Mouse (Mus musculus) activated CD4-positive, CD25-positive, alpha-beta regulatory T cell, adult 4 months (primary cell): ENCODE data around the gene Mprip. TPM values are rescaled to one million over a fixed set of nuclear protein-coding genes. Genes with fewer than 3 reads are reported as not detected.
A peak's percentile ranks its signal among the peaks of the same experiment; 100 is the strongest.

Experiments used
- ATAC-seq: one replicate; pipeline ENCODE4 v1.8.0; 2017
- polyA plus RNA-seq, 2 experiments: library from polyadenylated mRNA; unstranded; fragments of 100-300 nt; shearing (Covaris generic); gene quantifications; one replicate each; pipeline ENCODE4 v1.2.1; 2017

Gene Mprip
- polyA plus RNA-seq, 2 experiments from 2014 or later, result 18.3 to 22.0 TPM

GRCm38 (mm10) chr11:59808170-59808960, 147.3 kb downstream of the Mprip start:
- ATAC-seq, result no peak

- ATAC-seq, result peak; percentile 64
Observed at GRCm38 (mm10) chr11:59809071-59809669, 148.1 kb downstream of the Mprip start.

DNA sequence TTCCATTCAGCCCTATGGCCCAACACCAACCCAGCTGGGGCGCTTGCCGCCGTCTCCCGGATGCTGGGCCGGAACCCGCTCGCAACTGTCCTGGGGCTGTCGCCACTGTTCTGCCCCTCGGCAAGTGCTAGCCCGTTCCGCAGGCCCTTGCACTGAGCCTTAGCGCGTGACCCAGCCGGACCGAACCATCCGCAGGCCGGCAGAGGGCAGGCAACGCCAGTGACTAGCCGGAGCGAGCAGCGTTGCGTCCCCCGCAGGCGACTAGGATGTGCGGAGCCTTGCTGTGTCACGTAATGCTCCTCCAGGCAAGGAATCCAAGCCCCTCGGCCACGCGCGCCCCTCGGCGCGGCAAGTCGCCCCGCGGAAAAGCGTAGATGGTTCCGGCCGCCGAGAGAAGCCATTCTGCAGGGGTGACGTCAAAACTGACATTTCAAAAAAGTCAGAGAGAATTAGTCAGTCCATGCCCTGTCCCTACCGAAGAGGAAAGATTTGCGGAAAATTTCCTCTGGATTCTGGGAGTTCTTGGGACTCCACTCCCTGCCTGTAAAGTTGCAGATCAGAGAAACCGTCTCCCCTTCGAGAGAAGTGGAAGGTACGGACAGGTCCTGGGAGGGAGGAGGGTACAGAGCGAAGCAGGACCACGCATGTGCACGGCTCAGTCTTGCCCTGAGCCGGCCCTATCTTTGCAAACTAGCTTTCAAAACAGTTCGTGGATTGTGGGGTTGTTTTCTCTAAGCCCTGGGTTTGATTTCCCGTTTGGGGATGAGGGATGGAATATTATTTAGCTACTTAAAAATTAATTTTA, 148.8 kb downstream of the Mprip start, which contains the start of gene Flcn:
Gene Flcn, minus strand, starts transcription at position 347 of the 805 bp plus-strand sequence.
- peak; percentile 78 for ATAC-seq

DNA sequence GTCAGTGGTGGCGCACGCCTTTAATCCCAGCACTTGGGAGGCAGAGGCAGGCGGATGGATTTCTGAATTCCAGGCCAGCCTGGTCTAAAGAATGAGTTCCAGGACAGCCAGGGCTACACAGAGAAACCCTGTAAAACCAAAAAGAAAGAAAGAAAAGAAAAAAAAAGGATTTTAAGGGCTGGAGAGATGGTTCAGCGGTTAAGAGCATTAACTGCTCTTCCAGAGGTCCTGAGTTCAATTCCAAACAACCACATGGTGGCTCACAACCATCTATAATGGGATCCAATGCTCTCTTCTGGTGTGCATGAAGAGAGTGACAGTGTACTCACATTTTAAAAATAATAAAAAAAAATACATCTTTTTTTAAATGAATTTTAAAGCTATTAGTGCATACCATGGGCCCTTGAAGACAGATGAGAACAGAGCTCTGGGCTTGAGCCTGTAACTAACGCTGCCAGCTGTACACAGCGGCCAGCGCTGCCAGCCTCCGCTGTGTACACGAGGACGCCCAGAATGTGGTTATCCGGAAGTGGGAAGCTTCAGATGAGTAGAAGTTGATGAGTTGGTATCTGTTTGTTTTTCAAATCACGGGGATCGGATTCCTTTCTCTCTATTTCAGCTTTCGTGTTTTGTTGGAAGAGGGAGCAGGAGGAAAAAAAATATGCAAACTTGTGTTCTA, 149.5 kb downstream of the Mprip start:
- no peak for ATAC-seq

DNA sequence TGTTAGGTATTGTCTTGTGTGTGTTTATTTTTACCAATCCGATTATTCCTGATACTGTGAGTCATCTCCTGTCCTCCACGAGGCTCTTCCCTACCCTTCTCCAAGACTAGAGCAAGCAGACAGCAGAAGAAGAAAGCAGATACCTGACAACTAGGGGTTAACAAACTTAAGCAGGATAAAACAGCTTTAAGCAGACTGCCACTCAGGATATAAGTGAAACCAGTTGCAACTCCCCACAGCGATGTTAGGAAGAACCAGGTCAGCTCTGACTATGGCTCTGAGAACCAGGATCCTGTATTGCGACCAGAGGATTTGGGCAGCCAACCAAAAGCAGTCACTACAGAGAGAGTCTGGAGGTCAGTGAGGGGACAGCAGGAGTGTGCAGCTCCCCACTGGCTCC, 150.1 kb downstream of the Mprip start:
- ATAC-seq, result no peak

DNA sequence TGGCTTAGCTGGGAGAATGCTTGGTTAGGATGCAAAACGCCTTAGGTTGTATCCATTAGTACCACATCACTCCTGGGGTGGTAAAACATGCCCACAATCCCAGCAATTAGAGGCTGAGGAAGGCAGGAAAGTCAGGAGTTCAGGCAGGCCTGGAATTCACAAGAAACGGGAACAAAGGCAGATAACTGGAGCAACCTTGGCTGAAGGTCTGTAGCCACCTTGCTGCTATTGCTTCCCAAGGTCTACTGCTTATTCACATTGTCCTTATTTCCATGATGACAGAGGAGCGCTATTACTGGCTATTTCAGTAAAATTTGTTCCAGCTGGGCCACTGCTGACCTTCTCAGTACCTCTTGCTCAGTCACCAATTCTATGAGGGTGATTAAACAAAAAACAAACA, 152.2 kb downstream of the Mprip start:
- no peak for ATAC-seq

GRCm38 (mm10) chr11:59814311-59814710, 153.2 kb downstream of the Mprip start:
- no peak for ATAC-seq

GRCm38 (mm10) chr11:59814936-59815335, 153.8 kb downstream of the Mprip start:
- ATAC-seq, result no peak

- ATAC-seq, result no peak
Observed at GRCm38 (mm10) chr11:59815482-59816065, 154.5 kb downstream of the Mprip start.

GRCm38 (mm10) chr11:59817916-59818315, 156.8 kb downstream of the Mprip start:
- no peak for ATAC-seq

DNA sequence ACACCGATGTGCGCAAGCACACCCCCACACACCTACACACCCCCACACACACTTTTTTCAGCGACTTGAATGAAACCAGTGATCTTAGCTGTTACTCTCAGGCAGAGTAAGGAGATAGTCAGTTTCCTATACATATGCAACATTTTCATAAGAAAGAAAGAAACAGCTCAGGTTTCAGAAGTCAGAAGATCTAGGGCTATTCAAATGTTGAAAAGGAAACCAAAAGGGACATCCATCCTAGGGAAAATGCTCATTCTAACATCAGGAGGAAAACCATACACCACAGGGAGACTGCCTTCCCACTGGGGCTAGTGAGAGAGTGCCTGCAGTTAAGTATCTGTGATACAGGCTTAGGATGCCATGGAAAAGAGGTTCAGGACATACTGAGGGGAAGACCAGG, 160.5 kb downstream of the Mprip start:
- ATAC-seq, result no peak

Other genes starting within 250 kb of the Mprip start
- gene Jmjd4, start 211.3 kb upstream of the Mprip start, polyA plus RNA-seq, result 1 to 10 TPM; 3.9 to 5.3 TPM
- 10 to 100 TPM; 53.7 to 59.5 TPM for gene Snap47, start 210.1 kb upstream of the Mprip start, polyA plus RNA-seq
- gene Zfp867, start 188.8 kb upstream of the Mprip start, polyA plus RNA-seq, result 1 to 10 TPM; 4.8 to 6.9 TPM
- 10 to 100 TPM in 1 of 2 experiments, 1 to 10 TPM in 1; 7.9 to 11.4 TPM for gene Zkscan17, start 134.6 kb upstream of the Mprip start, polyA plus RNA-seq
- not detected for gene Nlrp3, start 119.7 kb upstream of the Mprip start, polyA plus RNA-seq
- gene Olfr222, start 85.1 kb upstream of the Mprip start, polyA plus RNA-seq, result not detected
- not detected for gene Olfr223, start 68.0 kb upstream of the Mprip start, polyA plus RNA-seq
- gene Pld6, start 126.3 kb downstream of the Mprip start, polyA plus RNA-seq, result not detected
- gene Flcn, start 148.7 kb downstream of the Mprip start, polyA plus RNA-seq, result 10 to 100 TPM; 18.2 to 28.7 TPM
- gene Nt5m, start 178.1 kb downstream of the Mprip start, polyA plus RNA-seq, result 1 to 10 TPM; 8.7 to 8.8 TPM
- gene Cops3, start 178.5 kb downstream of the Mprip start, polyA plus RNA-seq, result 100 to 1,000 TPM in 1 of 2 experiments, 10 to 100 TPM in 1; 95.7 to 102 TPM